Mouse (Mus musculus): Measurements from ENCODE around the gene Dhx16.
"Not testable (repeated sequence)": the region's sequence is repeated elsewhere in the genome, so short reads cannot be mapped to it uniquely, and the experiment has no call there.

The Dhx16 gene

GRCm38 (mm10) chr17:35879245-35880057 lies at the start of gene Dhx16:
Gene Dhx16, plus strand, starts transcription at chr17:35879819.
- DNase-seq (ENCODE audit: low spot score) = peak; percentile 82

GRCm38 (mm10) chr17:35832400-35833238 lies 47.0 kb upstream of the Dhx16 start:
- DNase-seq (ENCODE audit: low spot score) = no peak

GRCm38 (mm10) chr17:35833239-35833751 lies 46.3 kb upstream of the Dhx16 start:
- DNase-seq (ENCODE audit: low spot score) = no peak

- DNase-seq (ENCODE audit: low spot score) = no peak
Measured at GRCm38 (mm10) chr17:35833894-35834293, 45.7 kb upstream of the Dhx16 start.

GRCm38 (mm10) chr17:35834696-35835422 lies 44.8 kb upstream of the Dhx16 start:
- DNase-seq (ENCODE audit: low spot score) = no peak

GRCm38 (mm10) chr17:35835424-35836140 lies 44.0 kb upstream of the Dhx16 start:
- DNase-seq (ENCODE audit: low spot score) = no peak

GRCm38 (mm10) chr17:35836178-35836965 lies 43.2 kb upstream of the Dhx16 start:
- peak; percentile 71 for DNase-seq (ENCODE audit: low spot score)

GRCm38 (mm10) chr17:35836991-35837422 lies 42.6 kb upstream of the Dhx16 start:
- peak; percentile 72 for DNase-seq (ENCODE audit: low spot score)

GRCm38 (mm10) chr17:35837487-35837886 lies 42.1 kb upstream of the Dhx16 start:
- no peak for DNase-seq (ENCODE audit: low spot score)

GRCm38 (mm10) chr17:35838122-35838544 lies 41.5 kb upstream of the Dhx16 start, which contains the start of gene Tubb5:
Gene Tubb5, minus strand, starts transcription at chr17:35838306.
- DNase-seq (ENCODE audit: low spot score) = peak; percentile 87

GRCm38 (mm10) chr17:35838570-35838969 lies 41.0 kb upstream of the Dhx16 start:
- no peak for DNase-seq (ENCODE audit: low spot score)

- DNase-seq (ENCODE audit: low spot score) = not testable (repeated sequence)
Measured at GRCm38 (mm10) chr17:35839002-35839401, 40.6 kb upstream of the Dhx16 start.

- DNase-seq (ENCODE audit: low spot score) = no peak
Measured at GRCm38 (mm10) chr17:35840561-35840960, 39.1 kb upstream of the Dhx16 start.

GRCm38 (mm10) chr17:35841076-35841950 lies 38.3 kb upstream of the Dhx16 start, which contains the start of gene Mdc1:
Gene Mdc1, plus strand, starts transcription at chr17:35841515.
- DNase-seq (ENCODE audit: low spot score) = peak; percentile 98

GRCm38 (mm10) chr17:35842006-35842405 lies 37.6 kb upstream of the Dhx16 start:
- DNase-seq (ENCODE audit: low spot score) = no peak

- no peak for DNase-seq (ENCODE audit: low spot score)
Measured at GRCm38 (mm10) chr17:35843514-35843913, 36.1 kb upstream of the Dhx16 start.

GRCm38 (mm10) chr17:35848112-35848511 lies 31.5 kb upstream of the Dhx16 start:
- DNase-seq (ENCODE audit: low spot score) = no peak

GRCm38 (mm10) chr17:35850974-35851373 lies 28.6 kb upstream of the Dhx16 start:
- DNase-seq (ENCODE audit: low spot score) = no peak

- no peak for DNase-seq (ENCODE audit: low spot score)
Measured at GRCm38 (mm10) chr17:35859371-35859770, 20.2 kb upstream of the Dhx16 start.
